Mouse (Mus musculus) brain, adult 10 weeks (tissue): ENCODE measurements around the gene Igfbp1. TPM values are rescaled to one million over a fixed set of nuclear protein-coding genes. Genes with fewer than 3 reads are reported as not detected.

Experiments used
- polyA plus RNA-seq: library from polyadenylated mRNA; stranded (reverse); fragments of 350-450 nt; fragmentation: Illumina TruSeq; extraction: RNeasy Lipid Tissue Mini Kit (QIAGEN cat#74804); gene quantifications from one replicate; pipeline ENCODE4 v1.2.3, GENCODE M21; 2015; ENCODE audit warnings: low read depth, low replicate concordance

The Igfbp1 gene
- polyA plus RNA-seq: not detected

DNA sequence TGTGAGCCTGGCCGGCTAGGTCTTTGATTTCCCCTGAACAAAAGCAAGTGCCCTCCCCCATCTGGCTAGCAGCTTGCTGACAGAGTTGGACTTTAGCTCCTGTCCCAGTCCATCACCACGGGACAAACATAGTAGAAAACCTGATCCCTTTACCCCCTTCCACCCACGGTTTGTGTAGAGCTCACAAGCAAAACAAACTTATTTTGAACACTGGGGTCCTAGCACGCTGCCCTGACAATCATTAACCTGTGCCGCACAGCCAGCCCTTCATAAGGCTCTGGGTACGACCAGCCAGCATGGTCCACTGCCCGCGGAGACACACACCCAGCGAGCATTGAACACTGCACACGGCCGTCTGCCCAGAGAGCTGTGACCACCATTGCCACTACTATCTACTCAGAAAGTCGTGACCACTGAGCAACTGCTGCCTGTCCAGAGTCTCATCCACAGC lies at the start of gene Igfbp1:
TSS of gene Igfbp1 (plus strand) at position 292 of the 451 bp plus-strand sequence.

GRCm38 (mm10) chr11:7188469-7188868 lies 9.1 kb upstream of the Igfbp1 start, which contains the start of gene Gm11985:
Gene Gm11985 (minus strand): TSS chr11:7188569.

GRCm38 (mm10) chr11:7213501-7214341 lies 16.1 kb downstream of the Igfbp1 start, which contains the start of gene Igfbp3:
Gene Igfbp3 (minus strand): TSS chr11:7213923.

Other genes with a start within 250 kb of the Igfbp1 start
- 175 TPM for gene Adcy1, start 134.3 kb upstream of the Igfbp1 start, polyA plus RNA-seq
- gene Gm11985, start 9.2 kb upstream of the Igfbp1 start, polyA plus RNA-seq: not detected
- 10.5 TPM for gene Igfbp3, start 16.1 kb downstream of the Igfbp1 start, polyA plus RNA-seq